Mouse (Mus musculus) hematopoietic stem cell, adult 5-6 weeks (primary cell): ENCODE data around the gene Scarf2. TPM values are rescaled to one million over a fixed set of nuclear protein-coding genes. Genes with fewer than 3 reads are reported as not detected.
A peak's percentile ranks its signal among the peaks of the same experiment; 100 is the strongest.

Experiments used
- ATAC-seq, 2 experiments: fragments of 125-278 bp in 1 of 2; replicated peaks in 1 of 2; 2 replicates each; pipeline ENCODE4 v1.8.0; 2016 to 2017; ENCODE audit warnings: inconsistent platforms in 2 of 2, mild to moderate bottlenecking in 2 of 2, moderate number of reproducible peaks in 2 of 2, low read depth in 1 of 2, moderate TSS enrichment in 1 of 2; ENCODE audit not compliant: low FRiP score in 2 of 2, poor library complexity in 2 of 2, severe bottlenecking in 2 of 2, insufficient read depth in 1 of 2, low TSS enrichment in 1 of 2
- total RNA-seq: library from RNA; stranded (forward); fragments of 172-1452, 232-1000 nt; gene quantifications from 2 replicates; pipeline ENCODE4 v1.2.3, GENCODE M21; 2017

The Scarf2 gene
- total RNA-seq, 1 experiment from 2014 or later = not detected

DNA sequence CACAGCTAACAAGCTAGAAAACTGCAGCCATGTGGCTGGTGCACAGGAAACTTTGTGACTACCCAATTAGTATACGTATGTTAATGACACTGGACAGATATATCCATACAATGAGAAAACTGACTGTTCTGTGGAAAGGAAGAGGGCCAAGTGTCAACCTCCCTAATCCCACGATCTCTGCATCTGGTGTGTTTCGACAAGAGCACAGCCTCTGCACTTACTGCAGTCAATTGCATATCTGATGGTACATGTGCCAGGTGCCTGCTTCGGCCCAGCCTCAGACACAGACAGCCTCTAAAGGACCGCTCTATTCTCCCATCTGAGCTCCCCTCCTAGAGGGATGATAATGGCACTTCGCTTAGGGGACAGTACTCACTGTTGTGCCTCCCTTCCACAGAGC, 51.3 kb downstream of the Scarf2 start:
- ATAC-seq = no peak

DNA sequence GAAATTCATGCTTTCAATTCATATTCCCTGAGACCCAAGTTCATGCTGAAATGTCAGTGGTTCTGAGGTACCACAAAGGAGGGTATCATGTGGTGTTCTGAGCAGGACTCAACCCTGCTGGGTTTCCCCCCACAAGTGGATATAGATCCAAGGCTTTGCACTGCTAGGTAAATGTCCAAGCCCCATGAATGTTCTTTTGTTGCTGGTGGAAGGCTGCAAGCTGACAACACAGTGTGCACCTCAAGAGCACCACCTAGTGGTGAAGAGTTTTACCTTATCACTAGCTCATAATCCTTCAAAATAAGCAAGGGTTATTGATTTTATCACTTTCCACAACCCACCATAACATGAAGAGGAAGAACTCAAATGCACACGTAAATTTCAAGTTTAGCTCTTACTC, 51.8 kb downstream of the Scarf2 start:
- ATAC-seq = peak in 1 of 2 experiments; percentile 68; a peak in 3 of 4 replicates

DNA sequence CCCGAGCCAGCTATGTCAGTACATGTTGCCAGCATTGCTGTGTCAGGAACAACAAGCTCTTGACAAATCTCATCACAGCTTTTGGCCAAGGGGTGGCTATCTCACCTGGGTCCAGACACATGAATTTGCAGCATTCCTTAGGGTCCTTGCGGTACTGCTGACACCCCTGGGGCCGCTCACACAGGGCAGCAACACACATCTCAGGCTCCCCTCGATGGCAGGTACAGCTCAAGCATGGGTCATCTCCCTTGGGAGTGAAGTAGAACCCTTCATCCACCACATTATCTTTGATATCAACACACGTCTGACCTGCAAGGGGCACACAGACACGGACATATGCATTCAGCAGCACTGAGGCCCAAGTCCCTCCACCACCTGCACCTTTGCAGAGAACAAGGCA, 52.4 kb downstream of the Scarf2 start:
- no peak for ATAC-seq

DNA sequence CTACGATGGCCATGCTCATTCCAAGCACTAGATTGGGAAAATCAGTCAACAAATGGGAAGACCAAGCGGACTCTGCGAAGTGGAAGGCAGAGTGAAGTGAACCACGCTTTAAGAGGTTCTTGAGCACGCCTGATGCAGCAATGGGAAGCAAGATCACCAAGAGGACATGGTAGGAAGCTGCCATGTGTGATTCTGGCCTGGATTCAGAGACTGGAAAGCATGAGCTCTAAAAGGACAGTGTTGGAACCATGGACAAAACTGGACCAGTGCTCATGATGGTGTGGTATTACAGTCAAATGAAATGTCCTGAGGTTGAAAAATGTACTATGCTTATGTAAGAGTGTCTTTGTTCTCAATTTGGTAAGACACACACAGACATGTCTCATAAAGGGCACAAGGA, 54.2 kb downstream of the Scarf2 start:
- ATAC-seq = no peak

DNA sequence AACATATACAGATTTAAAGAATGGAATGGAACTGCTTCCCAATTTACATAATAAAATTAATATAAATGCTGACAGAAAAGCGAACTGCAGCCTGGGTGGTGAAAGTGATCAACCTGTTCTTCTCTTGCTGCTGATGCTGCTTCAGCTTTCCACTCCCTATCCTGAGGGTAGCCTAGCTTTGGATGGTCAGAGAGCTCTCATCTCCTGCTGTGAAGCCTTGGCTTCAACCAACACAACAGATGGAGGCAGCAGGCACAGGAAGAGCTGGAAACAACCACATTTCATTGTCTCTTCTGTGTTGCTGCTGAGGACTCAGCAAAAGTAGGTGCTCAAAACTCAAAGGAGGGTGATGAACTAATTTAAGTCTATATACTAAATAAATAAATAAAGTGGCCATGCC, 54.8 kb downstream of the Scarf2 start:
- no peak for ATAC-seq

DNA sequence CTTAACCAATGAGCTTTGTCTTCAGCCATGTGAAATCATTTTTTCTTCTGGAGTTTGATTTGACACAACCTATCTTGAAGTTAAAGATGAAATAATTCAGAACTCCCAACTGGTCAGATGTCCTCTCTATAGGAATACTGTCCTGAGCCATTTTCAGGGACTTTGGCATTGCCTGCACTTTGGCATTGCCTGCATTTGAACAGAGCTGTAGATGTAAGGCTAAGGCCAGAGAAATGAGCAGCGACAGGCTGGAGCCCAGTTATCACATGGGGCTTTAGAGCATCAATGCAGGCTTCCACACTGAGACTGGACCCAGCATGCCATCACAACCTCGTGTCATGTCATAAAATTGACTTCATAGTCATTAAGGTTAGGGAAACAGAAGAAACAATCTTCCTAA, 56.2 kb downstream of the Scarf2 start:
- no peak for ATAC-seq

DNA sequence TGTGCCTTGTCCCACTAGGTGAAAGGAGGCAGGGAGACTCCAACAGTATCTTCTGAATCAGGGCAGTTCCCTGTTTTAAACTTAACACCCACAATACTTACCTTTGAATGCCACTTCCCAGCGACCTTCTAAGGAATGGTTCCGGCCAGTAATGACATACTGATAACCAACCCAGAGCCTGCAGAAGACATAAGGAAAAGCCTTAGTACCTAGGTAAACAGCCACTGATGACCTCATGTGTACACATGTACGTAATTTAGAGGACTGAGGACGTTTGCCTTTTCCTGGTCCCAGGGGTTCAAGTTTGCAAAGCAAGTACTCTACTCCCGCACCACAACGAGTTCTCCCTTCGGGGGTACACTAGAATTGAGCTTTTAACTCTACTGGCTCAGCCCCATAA, 60.1 kb downstream of the Scarf2 start:
- no peak for ATAC-seq

Other genes starting within 250 kb of the Scarf2 start
- gene Lrrc74b, start 236.0 kb upstream of the Scarf2 start, total RNA-seq = 0.13 and 0.45 TPM in 2 replicates
- 0.69 and 1.4 TPM in 2 replicates for gene P2rx6, start 235.4 kb upstream of the Scarf2 start, total RNA-seq
- gene Slc7a4, start 214.1 kb upstream of the Scarf2 start, total RNA-seq = 9.2 and 9.7 TPM in 2 replicates
- gene Smpd4, start 177.9 kb upstream of the Scarf2 start, total RNA-seq = 32.3 and 45.2 TPM in 2 replicates
- not detected in 2 replicates for gene Ccdc74a, start 150.8 kb upstream of the Scarf2 start, total RNA-seq
- gene Med15, start 64.4 kb upstream of the Scarf2 start, total RNA-seq = 27.4 and 31.3 TPM in 2 replicates
- 16.0 and 23.1 TPM in 2 replicates for gene Klhl22, start 37.7 kb upstream of the Scarf2 start, total RNA-seq
- gene B830017H08Rik, start 35.8 kb downstream of the Scarf2 start, total RNA-seq = not detected in 2 replicates
- gene Car15, start 41.1 kb downstream of the Scarf2 start, total RNA-seq = 1.2 TPM in 1 of 2 replicates, not detected in the other
- 0.25 TPM in 1 of 2 replicates, not detected in the other for gene Gm20518, start 94.4 kb downstream of the Scarf2 start, total RNA-seq
- gene Tssk1, start 96.9 kb downstream of the Scarf2 start, total RNA-seq = 0.05 TPM in 1 of 2 replicates, not detected in the other
- gene Dgcr2, start 101.3 kb downstream of the Scarf2 start, total RNA-seq = 50.9 and 62.7 TPM in 2 replicates
- gene Tssk2, start 101.4 kb downstream of the Scarf2 start, total RNA-seq = not detected in 2 replicates
- gene Ess2, start 114.1 kb downstream of the Scarf2 start, total RNA-seq = 31.2 and 35.3 TPM in 2 replicates
- not detected in 2 replicates for gene Gsc2, start 117.8 kb downstream of the Scarf2 start, total RNA-seq
- 56.3 and 59.6 TPM in 2 replicates for gene Slc25a1, start 130.9 kb downstream of the Scarf2 start, total RNA-seq
- gene Vpreb2, start 183.1 kb downstream of the Scarf2 start, total RNA-seq = 2.0 TPM in 1 of 2 replicates, not detected in the other